Mouse (Mus musculus): ENCODE data around the gene Cks1brt. TPM values are rescaled to one million over a fixed set of nuclear protein-coding genes. Genes with fewer than 3 reads are reported as not detected.
"Not testable (repeated sequence)": the region's sequence is repeated elsewhere in the genome, so short reads cannot be mapped to it uniquely, and the experiment has no call there.

Cks1brt gene
- polyA plus RNA-seq (2015; fragmentation: Nextera tagmentation; extraction: Ambion mirVana): not detected in 2 replicates

GRCm38 (mm10) chr8:85151624-85152023 lies at the start of gene Cks1brt:
TSS of gene Cks1brt (plus strand) at chr8:85151924.
- no peak for ATAC-seq (ENCODE audit: extremely low read depth, insufficient number of reproducible peaks, low FRiP score, low TSS enrichment)
- no peak within 1 kb of the TSS for H3K4me2 ChIP-seq
- 78% methylated on average over 3 of the region's 3 CpGs for WGBS

GRCm38 (mm10) chr8:85113241-85113640 lies 38.5 kb upstream of the Cks1brt start:
- no peak overlapping the region for H3K4me3 ChIP-seq
- no peak for ATAC-seq (ENCODE audit: extremely low read depth, insufficient number of reproducible peaks, low FRiP score, low TSS enrichment)

More at GRCm38 (mm10) chr8:85151624-85152023, at the start of gene Cks1brt:
- Histone ChIP-seq H3K9ac (no peak within 1 kb of the TSS), H3K36me3 (no peaks in the 10 kb centered on the region), H3K4me1 (no peaks in the 10 kb centered on the region), H3K9me3 (peaks cover 49% of the 10 kb centered on the region), H3K27ac (replicated peaks) (no peak within 1 kb of the TSS), H3K4me3 (no peak within 1 kb of the TSS), H3K27me3 (replicated peaks) (no peaks in the 10 kb centered on the region)

GRCm38 (mm10) chr8:85115501-85115900 lies 36.2 kb upstream of the Cks1brt start:
- no peak overlapping the region for H3K4me3 ChIP-seq
- no peak overlapping the region for H3K4me2 ChIP-seq
- H3K36me3 ChIP-seq: peaks cover 27% of the 10 kb centered on the region
- WGBS: 72% methylated on average over 4 of the region's 4 CpGs
- H3K9ac ChIP-seq: no peak overlapping the region
- 0 out of 2 replicates have a peak, but pooled peaks cover 4% of the 10 kb centered on the region for H3K4me1 ChIP-seq
- no peak for ATAC-seq (ENCODE audit: extremely low read depth, insufficient number of reproducible peaks, low FRiP score, low TSS enrichment)
- H3K9me3 ChIP-seq: no peaks in the 10 kb centered on the region
- no peaks in the 10 kb centered on the region for H3K27me3 ChIP-seq (replicated peaks)
- H3K27ac ChIP-seq (replicated peaks): no peak overlapping the region

More at GRCm38 (mm10) chr8:85113241-85113640, 38.5 kb upstream of the Cks1brt start:
- no peaks in the 10 kb centered on the region for H3K4me1 ChIP-seq
- no peak overlapping the region for H3K9ac ChIP-seq
- peaks cover 44% of the 10 kb centered on the region for H3K36me3 ChIP-seq
- H3K4me2 ChIP-seq: no peak overlapping the region
- H3K27me3 ChIP-seq (replicated peaks): no peaks in the 10 kb centered on the region
- 89% methylated on average over 10 of the region's 10 CpGs for WGBS
- H3K9me3 ChIP-seq: 0 out of 2 replicates have a peak, but pooled peaks cover 3% of the 10 kb centered on the region
- H3K27ac ChIP-seq (replicated peaks): no peak overlapping the region

- ATAC-seq (ENCODE audit: extremely low read depth, insufficient number of reproducible peaks, low FRiP score, low TSS enrichment): no peak
- Histone ChIP-seq H3K4me2 (no peak overlapping the region), H3K36me3 (peaks cover 12% of the 10 kb centered on the region), H3K27ac (replicated peaks) (no peak overlapping the region), H3K4me1 (0 out of 2 replicates have a peak, but pooled peaks cover 4% of the 10 kb centered on the region), H3K9ac (no peak overlapping the region), H3K27me3 (replicated peaks) (no peaks in the 10 kb centered on the region), H3K9me3 (no peaks in the 10 kb centered on the region), H3K4me3 (no peak overlapping the region)
- 79% methylated on average over 7 of the region's 7 CpGs for WGBS
Measured at GRCm38 (mm10) chr8:85116984-85117383, 34.7 kb upstream of the Cks1brt start.

- WGBS: 6% methylated on average over 37 of the region's 37 CpGs
- Histone ChIP-seq H3K4me3 (peak overlapping the region; percentile 67), H3K27me3 (replicated peaks) (no peaks in the 10 kb centered on the region), H3K36me3 (0 out of 2 replicates have a peak, but pooled peaks cover 2% of the 10 kb centered on the region), H3K27ac (replicated peaks) (peak overlapping the region; percentile 55), H3K9ac (peak overlapping the region; percentile 82), H3K9me3 (no peaks in the 10 kb centered on the region), H3K4me1 (0 out of 2 replicates have a peak, but pooled peaks cover 4% of the 10 kb centered on the region), H3K4me2 (peak overlapping the region; percentile 74)
- ATAC-seq (ENCODE audit: extremely low read depth, insufficient number of reproducible peaks, low FRiP score, low TSS enrichment): no peak
Measured at GRCm38 (mm10) chr8:85119052-85119981, 32.4 kb upstream of the Cks1brt start.

GRCm38 (mm10) chr8:85120251-85120650 lies 31.5 kb upstream of the Cks1brt start:
- H3K9me3 ChIP-seq; H3K27me3 ChIP-seq (replicated peaks); H3K4me3 ChIP-seq; H3K27ac ChIP-seq (replicated peaks); H3K4me2 ChIP-seq; ATAC-seq (ENCODE audit: extremely low read depth, insufficient number of reproducible peaks, low FRiP score, low TSS enrichment); H3K9ac ChIP-seq; H3K4me1 ChIP-seq; H3K36me3 ChIP-seq: not testable (repeated sequence)
- 67% methylated on average over 5 of the region's 5 CpGs for WGBS

GRCm38 (mm10) chr8:85122995-85123394 lies 28.7 kb upstream of the Cks1brt start, which contains the start of gene Zfp791:
TSS of gene Zfp791 (minus strand) at chr8:85123095.
- 0 out of 2 replicates have a peak, but pooled peaks cover 4% of the 10 kb centered on the region for H3K4me1 ChIP-seq
- H3K9me3 ChIP-seq: no peaks in the 10 kb centered on the region
- H3K4me2 ChIP-seq: no peak within 1 kb of the TSS
- no peak within 1 kb of the TSS for H3K9ac ChIP-seq
- H3K27ac ChIP-seq (replicated peaks): no peak within 1 kb of the TSS
- H3K4me3 ChIP-seq: no peak within 1 kb of the TSS
- no peaks in the 10 kb centered on the region for H3K36me3 ChIP-seq
- no peak for ATAC-seq (ENCODE audit: extremely low read depth, insufficient number of reproducible peaks, low FRiP score, low TSS enrichment)
- no peaks in the 10 kb centered on the region for H3K27me3 ChIP-seq (replicated peaks)
- 64% methylated on average over 3 of the region's 3 CpGs for WGBS

GRCm38 (mm10) chr8:85123691-85124090 lies 28.0 kb upstream of the Cks1brt start:
- Histone ChIP-seq H3K9ac (no peak overlapping the region), H3K4me1 (0 out of 2 replicates have a peak, but pooled peaks cover 4% of the 10 kb centered on the region), H3K9me3 (no peaks in the 10 kb centered on the region), H3K36me3 (no peaks in the 10 kb centered on the region), H3K27ac (replicated peaks) (no peak overlapping the region), H3K27me3 (replicated peaks) (no peaks in the 10 kb centered on the region), H3K4me3 (no peak overlapping the region), H3K4me2 (no peak overlapping the region)
- no peak for ATAC-seq (ENCODE audit: extremely low read depth, insufficient number of reproducible peaks, low FRiP score, low TSS enrichment)
- WGBS: 82% methylated on average over 8 of the region's 8 CpGs

- 80% methylated on average over 1 of the region's 1 CpGs for WGBS
- H3K4me3 ChIP-seq: no peak overlapping the region
- no peaks in the 10 kb centered on the region for H3K4me1 ChIP-seq
- peaks cover 4% of the 10 kb centered on the region; the same call in 1 of the 2 replicates for H3K9me3 ChIP-seq
- no peaks in the 10 kb centered on the region for H3K36me3 ChIP-seq
- H3K9ac ChIP-seq: no peak overlapping the region
- ATAC-seq (ENCODE audit: extremely low read depth, insufficient number of reproducible peaks, low FRiP score, low TSS enrichment): no peak
- peaks cover 7% of the 10 kb centered on the region; the same call in 1 of the 2 replicates for H3K27me3 ChIP-seq (replicated peaks)
- H3K4me2 ChIP-seq: no peak overlapping the region
- H3K27ac ChIP-seq (replicated peaks): no peak overlapping the region
Measured at GRCm38 (mm10) chr8:85132335-85132734, 19.4 kb upstream of the Cks1brt start.

GRCm38 (mm10) chr8:85135690-85136089 lies 16.0 kb upstream of the Cks1brt start:
- not testable (repeated sequence) for H3K4me2 ChIP-seq; H3K27me3 ChIP-seq (replicated peaks); H3K4me1 ChIP-seq; H3K36me3 ChIP-seq; H3K9ac ChIP-seq; H3K4me3 ChIP-seq; H3K9me3 ChIP-seq; ATAC-seq (ENCODE audit: extremely low read depth, insufficient number of reproducible peaks, low FRiP score, low TSS enrichment); H3K27ac ChIP-seq (replicated peaks)
- 75% methylated on average over 2 of the region's 2 CpGs for WGBS

- H3K4me3 ChIP-seq: no peak overlapping the region
- H3K36me3 ChIP-seq: no peaks in the 10 kb centered on the region
- H3K27me3 ChIP-seq (replicated peaks): no peaks in the 10 kb centered on the region
- H3K4me1 ChIP-seq: no peaks in the 10 kb centered on the region
- H3K9ac ChIP-seq: no peak overlapping the region
- no peak overlapping the region for H3K4me2 ChIP-seq
- no peak for ATAC-seq (ENCODE audit: extremely low read depth, insufficient number of reproducible peaks, low FRiP score, low TSS enrichment)
- peaks cover 36% of the 10 kb centered on the region for H3K9me3 ChIP-seq
- 80% methylated on average over 4 of the region's 4 CpGs for WGBS
- H3K27ac ChIP-seq (replicated peaks): no peak overlapping the region
Measured at GRCm38 (mm10) chr8:85142516-85142915, 9.2 kb upstream of the Cks1brt start.
